In genomic region chr14:120912916-120913315, GRCm38 (mm10) we compare ENCODE assay signal across 10 mouse cellular contexts. TPM values are rescaled to one million over a fixed set of nuclear protein-coding genes. Genes with fewer than 3 reads are reported as not detected.
DNase-seq lines count a peak whose midpoint lies in the region; ATAC-seq lines count a peak whose summit lies in the region.
"Had no signal": no experiment of that assay in that cellular context is flagged by ENCODE, and none has a peak within 500 bp of the region (broad histone marks: within the 10 kb centered on the region; RNA-seq: fewer than 3 reads in every experiment).

No protein-coding gene starts in this region.

- peaks cover 17% of the 10 kb centered on the region for H3K4me1 ChIP-seq in megakaryocyte, embryonic 14.5 days
- H3K4me1 ChIP-seq in forebrain, embryonic 12.5 days, result peaks cover 20% of the 10 kb centered on the region
- H3K4me1 ChIP-seq in liver, embryonic 13.5 days (replicated peaks), result peaks cover 29% of the 10 kb centered on the region
- H3K4me1 ChIP-seq in stomach, embryonic 16.5 days (ENCODE audit: control insufficient read depth, insufficient read depth, low read length), result peaks cover 6% of the 10 kb centered on the region

- peaks cover 12% of the 10 kb centered on the region for H3K36me3 ChIP-seq in megakaryocyte, embryonic 14.5 days (replicated peaks; ENCODE audit: low read length)
- peaks cover 2% of the 10 kb centered on the region for H3K36me3 ChIP-seq in forebrain, embryonic 12.5 days (replicated peaks)
- peaks cover 10% of the 10 kb centered on the region for H3K36me3 ChIP-seq in liver, embryonic 13.5 days
- H3K36me3 ChIP-seq in stomach, embryonic 16.5 days (ENCODE audit: control insufficient read depth, insufficient read depth, low read length), result no peaks in the 10 kb centered on the region

- H3K4me2 ChIP-seq in forebrain, embryonic 12.5 days, result peak overlapping the region; percentile 76
- H3K4me2 ChIP-seq in liver, embryonic 13.5 days, result peak overlapping the region; percentile 92
- H3K4me2 ChIP-seq in stomach, embryonic 16.5 days (ENCODE audit: low read depth, low read length), result peak overlapping the region; percentile 63

- 4% methylated on average over 7 of the region's 7 CpGs for WGBS in forebrain, embryonic 12.5 days
- WGBS in liver, embryonic 13.5 days (ENCODE audit: insufficient replicate concordance), result 58% methylated on average over 7 of the region's 7 CpGs
- WGBS in stomach, embryonic 16.5 days, result 44% methylated on average over 7 of the region's 7 CpGs

- H3K9me3 ChIP-seq in megakaryocyte, embryonic 14.5 days, result no peaks in the 10 kb centered on the region
- no peaks in the 10 kb centered on the region for H3K9me3 ChIP-seq in forebrain, embryonic 12.5 days
- H3K9me3 ChIP-seq in liver, embryonic 13.5 days (replicated peaks), result no peaks in the 10 kb centered on the region
- no peaks in the 10 kb centered on the region for H3K9me3 ChIP-seq in stomach, embryonic 16.5 days (replicated peaks; ENCODE audit: control insufficient read depth, low read length)

- no peak overlapping the region for H3K27ac ChIP-seq in forebrain, embryonic 12.5 days
- H3K27ac ChIP-seq in liver, embryonic 13.5 days, result no peak overlapping the region
- H3K27ac ChIP-seq in stomach, embryonic 16.5 days (ENCODE audit: low read length), result no peak overlapping the region

- peak overlapping the region; percentile 93 for H3K4me3 ChIP-seq in megakaryocyte, embryonic 14.5 days (replicated peaks)
- peak overlapping the region; percentile 94 for H3K4me3 ChIP-seq in forebrain, embryonic 12.5 days (replicated peaks)
- H3K4me3 ChIP-seq in liver, embryonic 13.5 days (replicated peaks), result peak overlapping the region; percentile 88
- peak overlapping the region; percentile 93; the same call in 1 of the 2 replicates for H3K4me3 ChIP-seq in stomach, embryonic 16.5 days (replicated peaks; ENCODE audit: low read length)

- ATAC-seq in megakaryocyte, adult 5-6 weeks (ENCODE audit: poor library complexity, severe bottlenecking), result no peak
- no peak for ATAC-seq in forebrain, embryonic 12.5 days (ENCODE audit: low FRiP score)
- ATAC-seq in liver, embryonic 13.5 days (ENCODE audit: low read depth), result no peak
- ATAC-seq in stomach, embryonic 16.5 days (ENCODE audit: insufficient read depth, low FRiP score), result no peak

- peak overlapping the region; percentile 92; the same call in 1 of the 2 replicates for H3K9ac ChIP-seq in forebrain, embryonic 12.5 days
- peak overlapping the region; percentile 91 for H3K9ac ChIP-seq in liver, embryonic 13.5 days
- no peak overlapping the region for H3K9ac ChIP-seq in stomach, embryonic 16.5 days (ENCODE audit: low read length)

- no peak for DNase-seq in liver, embryonic 13.5 days
- DNase-seq in adrenal gland, postnatal 25 days, result no peak
- DNase-seq in layer of hippocampus, adult 11-12 months (ENCODE audit: low spot score), result no peak
- DNase-seq in layer of hippocampus, postnatal 10 days (ENCODE audit: low spot score in 2 of 2), result no peak
- DNase-seq: heart, adult 18-20 months; right cerebral cortex, postnatal 4 days had no signal

- no peaks in the 10 kb centered on the region for H3K27me3 ChIP-seq in megakaryocyte, embryonic 14.5 days (replicated peaks)
- H3K27me3 ChIP-seq in forebrain, embryonic 12.5 days, result no peaks in the 10 kb centered on the region
- H3K27me3 ChIP-seq in liver, embryonic 13.5 days, result no peaks in the 10 kb centered on the region
- no peaks in the 10 kb centered on the region for H3K27me3 ChIP-seq in stomach, embryonic 16.5 days (ENCODE audit: control insufficient read depth, insufficient read depth, low read length)

RNA-seq across cellular contexts. Expression of gene Ipo5, which starts 1.9 kb away (rescaled TPM):
- 1.6 and 2.1 TPM in 2 replicates for polyA plus RNA-seq in megakaryocyte, embryonic 14.5 days (2012; ENCODE audit: insufficient read depth, low replicate concordance)
- total RNA-seq in megakaryocyte, adult 5-6 weeks (2015), result 60.0 and 61.0 TPM in 2 replicates
- 96.7 and 102 TPM in 2 replicates for total RNA-seq in megakaryocyte, adult 5-6 weeks (2017)
- 131 and 136 TPM in 2 replicates for polyA plus RNA-seq in forebrain, embryonic 12.5 days (2016; fragmentation: Nextera tagmentation; extraction: Ambion mirVana)
- 57.3 and 71.1 TPM in 2 replicates for polyA plus RNA-seq in liver, embryonic 13.5 days (2015; fragmentation: Nextera tagmentation; extraction: Ambion mirVana)
- 77.0 and 77.9 TPM in 2 replicates for polyA plus RNA-seq in stomach, embryonic 16.5 days (2015; fragmentation: Nextera tagmentation; extraction: Ambion mirVana)
- 83.9 and 89.9 TPM in 2 replicates for total RNA-seq in adrenal gland, postnatal 25 days (2021)
- 100 to 1,000 TPM; 113 to 115 TPM for total RNA-seq in layer of hippocampus, postnatal 10 days (2021)

Comparison
In these comparisons a context has a peak if more than half of its experiments do, and no peak if none do; other contexts are left out.
1. RNA of gene Ipo5, which starts 1.9 kb away (polyA plus RNA-seq): 131 to 136 TPM in forebrain, embryonic 12.5 days, 77.0 to 77.9 TPM in stomach, embryonic 16.5 days and 57.3 to 71.1 TPM in liver, embryonic 13.5 days; 1.6 to 2.1 TPM in megakaryocyte, embryonic 14.5 days; every median in the first group is over 10 times any median in the second.
2. Peak in every context shown above with its lines, with median percentiles within 50 percentile points of each other: H3K4me3 ChIP-seq and H3K4me2 ChIP-seq.